Mouse (Mus musculus) lung, embryonic 16.5 days (tissue): ENCODE results near the gene Crmp1. TPM values are rescaled to one million over a fixed set of nuclear protein-coding genes. Genes with fewer than 3 reads are reported as not detected.

Experiments used
- ATAC-seq: fragments of 200-750 bp; cut with Nextera tagmentation; 2 replicates; pipeline ENCODE4 v1.8.0; 2017; ENCODE audit warnings: low read depth, mild to moderate bottlenecking, moderate library complexity
- H3K27ac ChIP-seq: fragments of 300-500 bp; sonication (generic); 2 replicates; pipeline ENCODE4 v1.5.1; 2014; ENCODE audit warnings: mild to moderate bottlenecking, control low read depth, low read length
- H3K27me3 ChIP-seq: fragments of 300-500 bp; sonication (generic); 2 replicates; pipeline ENCODE4 v1.6.1; 2014; ENCODE audit warnings: low read depth, low read length, mixed read lengths; ENCODE audit not compliant: control insufficient read depth, insufficient read depth
- H3K36me3 ChIP-seq: fragments of 300-500 bp; sonication (generic); 2 replicates; pipeline ENCODE4 v1.6.1; 2014; ENCODE audit warnings: low read length; ENCODE audit not compliant: control insufficient read depth, insufficient read depth
- H3K4me1 ChIP-seq: fragments of 300-500 bp; sonication (generic); replicated peaks from 2 replicates; pipeline ENCODE4 v1.6.1; 2014; ENCODE audit warnings: low read length, mixed read lengths; ENCODE audit not compliant: control insufficient read depth, insufficient read depth
- H3K4me2 ChIP-seq: fragments of 300-500 bp; sonication (generic); 2 replicates; pipeline ENCODE4 v1.6.1; 2014; ENCODE audit warnings: low read depth, low read length, control low read depth
- H3K4me3 ChIP-seq: fragments of 300-500 bp; sonication (generic); 2 replicates; pipeline ENCODE4 v1.5.1; 2014; ENCODE audit warnings: mild to moderate bottlenecking, low read length, control low read depth
- H3K9ac ChIP-seq: fragments of 300-500 bp; sonication (generic); 2 replicates; pipeline ENCODE4 v1.6.1; 2014; ENCODE audit warnings: low read length, control low read depth
- H3K9me3 ChIP-seq: fragments of 300-500 bp; sonication (generic); 2 replicates; pipeline ENCODE4 v1.6.1; 2016; ENCODE audit warnings: low read length; ENCODE audit not compliant: control insufficient read depth
- WGBS: fragments of 180-500 bp; shearing (Covaris S2); extraction: QIAGEN DNeasy Blood & Tissue Kit; methylation state at CpG from one replicate; pipeline ENCODE4 v1.1.7; 2014; 5-methylcytosine and 5-hydroxymethylcytosine counted together
- polyA plus RNA-seq: library from polyadenylated mRNA; unstranded; fragments of >200 nt; fragmentation: Nextera tagmentation; extraction: Ambion mirVana; gene quantifications from 2 replicates; pipeline ENCODE4 v1.2.1, GENCODE M21; 2015

Crmp1 gene
- polyA plus RNA-seq, 1 experiment from 2014 or later = 9.5 TPM

- H3K9ac ChIP-seq = no peak overlapping the region
- no peaks in the 10 kb centered on the region for H3K4me1 ChIP-seq
- WGBS = 75% methylated on average over 12 of the region's 12 CpGs
- no peak for ATAC-seq
- H3K36me3 ChIP-seq = peaks cover 5% of the 10 kb centered on the region; the same call in 1 of the 2 replicates
- no peaks in the 10 kb centered on the region for H3K9me3 ChIP-seq
- no peak overlapping the region for H3K4me2 ChIP-seq
- no peak overlapping the region for H3K27ac ChIP-seq
- H3K27me3 ChIP-seq = no peaks in the 10 kb centered on the region
- H3K4me3 ChIP-seq = no peak overlapping the region
Measured at GRCm38 (mm10) chr5:37312980-37313722, 71.4 kb downstream of the Crmp1 start.

DNA sequence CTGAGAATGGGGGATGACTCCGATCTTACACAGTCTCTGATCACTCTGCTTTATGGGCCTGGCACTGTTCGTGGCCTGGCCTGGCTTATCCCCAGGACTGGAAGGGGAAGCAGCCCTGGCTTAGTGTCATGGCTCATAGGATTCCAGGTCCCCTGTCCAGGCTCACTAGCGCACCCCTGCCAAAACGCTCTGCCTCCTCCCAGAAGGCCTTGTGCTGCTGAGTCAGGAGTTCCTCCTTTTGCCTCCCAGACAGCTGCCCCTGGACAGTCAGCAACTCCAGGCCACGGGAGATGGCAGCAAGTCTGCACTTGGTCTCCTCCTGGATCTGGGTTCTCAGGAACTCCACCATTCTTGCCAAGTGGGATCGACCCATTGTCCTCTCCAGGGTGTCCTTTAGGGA is 77.0 kb downstream of the Crmp1 start:
- Histone ChIP-seq H3K27ac (no peak overlapping the region), H3K4me3 (no peak overlapping the region), H3K27me3 (no peaks in the 10 kb centered on the region), H3K4me1 (no peaks in the 10 kb centered on the region), H3K9me3 (no peaks in the 10 kb centered on the region), H3K36me3 (peaks cover 7% of the 10 kb centered on the region; the same call in 1 of the 2 replicates), H3K9ac (no peak overlapping the region), H3K4me2 (no peak overlapping the region)
- no peak for ATAC-seq
- 87% methylated on average over 6 of the region's 6 CpGs for WGBS

- no peak overlapping the region for H3K4me2 ChIP-seq
- H3K36me3 ChIP-seq = peaks cover 8% of the 10 kb centered on the region; the same call in 1 of the 2 replicates
- WGBS = 50% methylated on average over 3 of the region's 3 CpGs
Measured at GRCm38 (mm10) chr5:37320174-37320573, 78.4 kb downstream of the Crmp1 start.

DNA sequence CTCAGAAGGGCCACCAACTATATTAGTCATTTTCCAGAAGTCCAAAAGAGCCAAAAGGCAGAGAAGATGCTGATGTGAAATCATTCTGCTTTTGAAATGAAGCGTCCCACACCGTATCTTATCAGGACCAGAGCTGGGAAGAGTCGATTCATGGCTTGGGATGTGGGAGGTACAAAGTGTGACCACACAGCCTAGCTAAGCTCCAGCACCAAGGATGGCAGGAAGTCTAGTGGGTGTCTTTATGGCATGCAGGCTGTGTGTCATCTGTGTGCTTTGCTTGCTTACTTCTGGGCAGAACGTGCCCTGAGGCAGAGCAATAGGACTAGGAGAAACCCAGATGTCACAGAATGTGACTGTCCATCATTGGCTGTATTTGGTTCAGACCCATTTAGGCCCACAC is 79.0 kb downstream of the Crmp1 start:
- WGBS = 86% methylated on average over 4 of the region's 4 CpGs
- H3K4me2 ChIP-seq = no peak overlapping the region
- H3K27me3 ChIP-seq = no peaks in the 10 kb centered on the region
- H3K4me3 ChIP-seq = no peak overlapping the region
- H3K27ac ChIP-seq = no peak overlapping the region
- H3K9me3 ChIP-seq = no peaks in the 10 kb centered on the region
- ATAC-seq = no peak
- H3K9ac ChIP-seq = no peak overlapping the region
- H3K4me1 ChIP-seq = no peaks in the 10 kb centered on the region
- H3K36me3 ChIP-seq = peaks cover 11% of the 10 kb centered on the region; the same call in 1 of the 2 replicates

More at GRCm38 (mm10) chr5:37320174-37320573, 78.4 kb downstream of the Crmp1 start:
- H3K9me3 ChIP-seq = no peaks in the 10 kb centered on the region
- no peak overlapping the region for H3K27ac ChIP-seq
- no peak for ATAC-seq
- H3K4me1 ChIP-seq = no peaks in the 10 kb centered on the region
- H3K4me3 ChIP-seq = no peak overlapping the region
- H3K27me3 ChIP-seq = no peaks in the 10 kb centered on the region
- no peak overlapping the region for H3K9ac ChIP-seq

GRCm38 (mm10) chr5:37326675-37327074 is 84.9 kb downstream of the Crmp1 start:
- H3K27ac ChIP-seq = no peak overlapping the region
- H3K4me3 ChIP-seq = no peak overlapping the region
- no peak for ATAC-seq
- H3K36me3 ChIP-seq = peaks cover 10% of the 10 kb centered on the region
- 79% methylated on average over 6 of the region's 6 CpGs for WGBS
- no peaks in the 10 kb centered on the region for H3K27me3 ChIP-seq
- no peak overlapping the region for H3K4me2 ChIP-seq
- H3K4me1 ChIP-seq = no peaks in the 10 kb centered on the region
- no peaks in the 10 kb centered on the region for H3K9me3 ChIP-seq
- H3K9ac ChIP-seq = no peak overlapping the region

DNA sequence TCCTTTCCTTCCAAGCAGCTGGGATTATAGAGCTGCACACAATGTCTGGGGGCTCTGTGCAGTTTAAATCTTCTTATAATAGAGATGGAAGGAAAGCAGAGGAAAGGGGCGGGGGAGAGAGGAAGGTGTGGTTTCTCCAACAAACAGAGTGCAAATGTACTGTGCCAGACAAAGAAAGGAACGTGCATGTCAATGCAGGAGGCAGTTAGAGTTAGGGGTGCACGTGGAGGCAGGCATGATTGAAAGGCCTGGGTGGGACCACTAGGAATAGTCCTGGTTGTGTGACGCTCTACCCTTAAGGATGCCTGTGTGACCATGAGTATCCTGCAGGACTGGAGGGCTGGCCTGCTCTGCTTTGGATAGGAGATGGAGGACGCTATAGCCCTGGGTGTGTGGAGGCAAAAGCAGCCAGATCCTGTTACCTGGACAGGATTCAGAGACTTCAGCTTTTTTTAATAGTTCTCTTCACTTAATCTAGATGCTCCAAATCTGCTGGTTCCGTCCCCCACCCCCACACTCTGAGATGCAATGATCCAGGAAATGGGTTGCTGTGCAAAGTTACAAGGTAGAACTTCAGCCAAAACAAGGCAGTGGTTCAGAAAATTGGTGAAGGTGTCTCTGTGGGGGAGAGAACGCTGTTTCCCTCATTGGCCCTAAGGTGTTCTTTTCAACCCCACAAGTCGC is 88.9 kb downstream of the Crmp1 start:
- no peak overlapping the region for H3K27ac ChIP-seq
- H3K4me1 ChIP-seq = no peaks in the 10 kb centered on the region; the same call in 1 of the 2 replicates
- H3K9me3 ChIP-seq = no peaks in the 10 kb centered on the region
- H3K9ac ChIP-seq = no peak overlapping the region
- H3K4me2 ChIP-seq = no peak overlapping the region
- peaks cover 6% of the 10 kb centered on the region for H3K36me3 ChIP-seq
- no peaks in the 10 kb centered on the region for H3K27me3 ChIP-seq
- ATAC-seq = no peak
- 75% methylated on average over 8 of the region's 8 CpGs for WGBS
- H3K4me3 ChIP-seq = no peak overlapping the region

DNA sequence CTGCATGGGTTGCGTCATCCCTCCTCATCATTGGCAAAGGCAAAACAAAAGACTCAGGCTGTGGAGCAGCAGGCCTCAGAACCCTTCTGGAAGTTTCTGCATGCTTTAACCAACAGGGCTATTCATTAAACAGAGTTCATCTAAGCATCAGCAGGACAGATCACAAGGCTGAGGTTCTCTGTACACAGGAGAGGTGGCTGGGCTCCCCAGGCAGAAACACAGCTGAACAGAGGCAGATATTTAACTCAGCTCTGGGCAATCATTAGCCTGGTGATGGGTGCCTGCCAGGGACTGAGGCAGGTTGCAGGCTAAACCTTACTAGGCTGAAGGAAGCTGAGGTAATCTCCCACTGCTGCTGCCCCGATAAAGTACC is 89.4 kb downstream of the Crmp1 start:
- WGBS = 92% methylated on average over 2 of the region's 2 CpGs
- no peak overlapping the region for H3K4me3 ChIP-seq
- peaks cover 3% of the 10 kb centered on the region for H3K36me3 ChIP-seq
- no peak overlapping the region for H3K4me2 ChIP-seq
- ATAC-seq = no peak
- no peak overlapping the region for H3K9ac ChIP-seq
- no peaks in the 10 kb centered on the region for H3K27me3 ChIP-seq
- peaks cover 5% of the 10 kb centered on the region for H3K4me1 ChIP-seq
- no peaks in the 10 kb centered on the region for H3K9me3 ChIP-seq
- H3K27ac ChIP-seq = no peak overlapping the region

GRCm38 (mm10) chr5:37332066-37332465 is 90.3 kb downstream of the Crmp1 start:
- 62% methylated on average over 4 of the region's 4 CpGs for WGBS
- Histone ChIP-seq H3K27ac (no peak overlapping the region), H3K36me3 (no peaks in the 10 kb centered on the region)

DNA sequence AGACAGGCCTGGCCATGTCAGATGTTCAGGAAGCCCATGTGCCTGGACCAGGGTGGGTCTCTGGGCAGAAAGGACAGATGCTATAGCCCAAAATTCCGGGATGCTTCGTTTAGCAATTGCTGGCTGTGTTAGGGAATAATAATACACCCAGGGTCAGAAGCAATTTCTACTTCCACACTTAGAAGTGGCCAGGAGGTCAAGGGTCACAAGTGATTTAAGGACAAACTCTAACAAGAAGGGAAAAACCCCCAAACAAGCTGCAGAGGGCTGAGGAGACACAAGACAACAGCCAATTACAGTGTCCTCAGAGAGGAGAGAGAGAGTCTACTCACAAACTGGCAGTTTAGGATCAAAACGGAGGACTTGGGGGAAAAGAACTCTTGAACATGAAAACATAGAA is 93.3 kb downstream of the Crmp1 start:
- H3K27ac ChIP-seq = no peak overlapping the region
- no peaks in the 10 kb centered on the region for H3K9me3 ChIP-seq
- no peaks in the 10 kb centered on the region for H3K36me3 ChIP-seq
- H3K27me3 ChIP-seq = no peaks in the 10 kb centered on the region
- H3K4me1 ChIP-seq = peaks cover 28% of the 10 kb centered on the region
- H3K4me2 ChIP-seq = no peak overlapping the region
- 61% methylated on average over 3 of the region's 3 CpGs for WGBS
- ATAC-seq = no peak
- H3K9ac ChIP-seq = no peak overlapping the region
- no peak overlapping the region for H3K4me3 ChIP-seq

More at GRCm38 (mm10) chr5:37332066-37332465, 90.3 kb downstream of the Crmp1 start:
- Histone ChIP-seq H3K9me3 (no peaks in the 10 kb centered on the region), H3K9ac (no peak overlapping the region), H3K27me3 (no peaks in the 10 kb centered on the region), H3K4me2 (no peak overlapping the region), H3K4me1 (peaks cover 7% of the 10 kb centered on the region), H3K4me3 (no peak overlapping the region)
- ATAC-seq = no peak
